Mouse (Mus musculus): ENCODE data around the gene Sh3kbp1. TPM values are rescaled to one million over a fixed set of nuclear protein-coding genes. Genes with fewer than 3 reads are reported as not detected.

Sh3kbp1 gene
- total and polyA plus RNA-seq, 2 experiments from 2014 or later: 43.4 to 45.5 TPM

- Histone ChIP-seq H3K4me2 (ENCODE audit: low read depth, low read length) (no peak overlapping the region), H3K9ac (replicated peaks; ENCODE audit: low read length) (no peak overlapping the region), H3K4me3 (ENCODE audit: low read length) (no peak overlapping the region), H3K27me3 (ENCODE audit: insufficient read depth, low read length) (no peaks in the 10 kb centered on the region), H3K9me3 (ENCODE audit: low read length) (no peaks in the 10 kb centered on the region), H3K36me3 (ENCODE audit: insufficient read depth, low read length) (no peaks in the 10 kb centered on the region), H3K27ac (no peak overlapping the region), H3K4me1 (ENCODE audit: insufficient read depth, low read length) (no peaks in the 10 kb centered on the region)
- WGBS: 70% methylated on average over 5 of the region's 5 CpGs
- no peak for ATAC-seq
- TF ChIP-seq CTCF (IDR thresholded peaks at IDR 0.05; ENCODE audit: low read depth): no peak
- no peak for DNase-seq (ENCODE audit: low spot score)
Measured at GRCm38 (mm10) chrX:159928165-159928564, 301.1 kb downstream of the Sh3kbp1 start.

DNA sequence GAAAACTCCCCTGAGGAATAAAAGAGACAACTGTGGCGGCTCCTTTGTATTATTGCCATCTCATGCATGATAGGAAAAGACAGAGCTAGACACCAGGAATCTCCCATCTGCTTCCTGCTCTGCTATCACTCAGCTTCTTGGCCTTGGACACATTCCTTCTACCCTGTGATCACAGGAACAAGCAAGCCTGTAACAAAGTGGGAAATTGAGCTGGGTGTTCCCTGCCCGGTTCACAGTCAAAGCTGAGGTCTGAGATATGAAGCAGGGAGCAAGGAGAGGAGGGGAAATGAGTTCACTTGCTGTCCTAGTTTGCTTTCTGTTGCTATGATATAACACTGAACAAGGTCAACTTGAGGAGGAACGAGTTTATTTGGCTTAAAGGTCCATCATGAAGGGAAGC, 301.8 kb downstream of the Sh3kbp1 start:
- TF ChIP-seq CTCF (IDR thresholded peaks at IDR 0.05; ENCODE audit: low read depth): no peak
- 47% methylated on average over 3 of the region's 3 CpGs for WGBS

GRCm38 (mm10) chrX:159932027-159932426, 305.0 kb downstream of the Sh3kbp1 start:
- Histone ChIP-seq H3K4me3 (ENCODE audit: low read length) (no peak overlapping the region), H3K36me3 (ENCODE audit: insufficient read depth, low read length) (no peaks in the 10 kb centered on the region), H3K9ac (replicated peaks; ENCODE audit: low read length) (no peak overlapping the region), H3K9me3 (ENCODE audit: low read length) (no peaks in the 10 kb centered on the region), H3K27ac (no peak overlapping the region), H3K4me2 (ENCODE audit: low read depth, low read length) (no peak overlapping the region), H3K4me1 (ENCODE audit: insufficient read depth, low read length) (no peaks in the 10 kb centered on the region), H3K27me3 (ENCODE audit: insufficient read depth, low read length) (no peaks in the 10 kb centered on the region)
- ATAC-seq (no peak), DNase-seq (ENCODE audit: low spot score) (no peak)
- WGBS: 83% methylated on average over 1 of the region's 1 CpGs
- TF ChIP-seq CTCF (IDR thresholded peaks at IDR 0.05; ENCODE audit: low read depth): no peak

More for the DNA sequence above, 301.8 kb downstream of the Sh3kbp1 start:
- no peaks in the 10 kb centered on the region for H3K9me3 ChIP-seq (ENCODE audit: low read length)
- no peak for DNase-seq (ENCODE audit: low spot score)
- H3K4me1 ChIP-seq (ENCODE audit: insufficient read depth, low read length): no peaks in the 10 kb centered on the region
- no peaks in the 10 kb centered on the region for H3K27me3 ChIP-seq (ENCODE audit: insufficient read depth, low read length)
- H3K9ac ChIP-seq (replicated peaks; ENCODE audit: low read length): no peak overlapping the region
- H3K4me2 ChIP-seq (ENCODE audit: low read depth, low read length): no peak overlapping the region
- no peak overlapping the region for H3K4me3 ChIP-seq (ENCODE audit: low read length)
- H3K27ac ChIP-seq: no peak overlapping the region
- H3K36me3 ChIP-seq (ENCODE audit: insufficient read depth, low read length): no peaks in the 10 kb centered on the region
- no peak for ATAC-seq

- Histone ChIP-seq H3K36me3 (ENCODE audit: insufficient read depth, low read length) (no peaks in the 10 kb centered on the region), H3K9ac (replicated peaks; ENCODE audit: low read length) (no peak overlapping the region), H3K4me2 (ENCODE audit: low read depth, low read length) (no peak overlapping the region), H3K4me1 (ENCODE audit: insufficient read depth, low read length) (no peaks in the 10 kb centered on the region), H3K9me3 (ENCODE audit: low read length) (no peaks in the 10 kb centered on the region), H3K27me3 (ENCODE audit: insufficient read depth, low read length) (no peaks in the 10 kb centered on the region), H3K4me3 (ENCODE audit: low read length) (no peak overlapping the region), H3K27ac (no peak overlapping the region)
- DNase-seq (ENCODE audit: low spot score) (no peak), ATAC-seq (no peak)
- WGBS: 82% methylated on average over 2 of the region's 2 CpGs
- no peak for TF ChIP-seq CTCF (IDR thresholded peaks at IDR 0.05; ENCODE audit: low read depth)
Measured at GRCm38 (mm10) chrX:159942569-159942968, 315.5 kb downstream of the Sh3kbp1 start.

- DNase-seq (ENCODE audit: low spot score) (no peak), ATAC-seq (no peak)
- no peak overlapping the region for H3K4me3 ChIP-seq (ENCODE audit: low read length)
- no peaks in the 10 kb centered on the region for H3K27me3 ChIP-seq (ENCODE audit: insufficient read depth, low read length)
- H3K27ac ChIP-seq: no peak overlapping the region
- 79% methylated on average over 1 of the region's 1 CpGs for WGBS
- H3K4me2 ChIP-seq (ENCODE audit: low read depth, low read length): no peak overlapping the region
- no peak overlapping the region for H3K9ac ChIP-seq (replicated peaks; ENCODE audit: low read length)
- no peaks in the 10 kb centered on the region for H3K4me1 ChIP-seq (ENCODE audit: insufficient read depth, low read length)
- no peak for TF ChIP-seq CTCF (IDR thresholded peaks at IDR 0.05; ENCODE audit: low read depth)
- no peaks in the 10 kb centered on the region for H3K9me3 ChIP-seq (ENCODE audit: low read length)
- H3K36me3 ChIP-seq (ENCODE audit: insufficient read depth, low read length): no peaks in the 10 kb centered on the region
Measured at GRCm38 (mm10) chrX:159943586-159943985, 316.5 kb downstream of the Sh3kbp1 start.

- Histone ChIP-seq H3K9ac (replicated peaks; ENCODE audit: low read length) (no peak overlapping the region), H3K27me3 (ENCODE audit: insufficient read depth, low read length) (no peaks in the 10 kb centered on the region), H3K27ac (no peak overlapping the region), H3K4me2 (ENCODE audit: low read depth, low read length) (no peak overlapping the region), H3K4me1 (ENCODE audit: insufficient read depth, low read length) (no peaks in the 10 kb centered on the region), H3K9me3 (ENCODE audit: low read length) (no peaks in the 10 kb centered on the region), H3K4me3 (ENCODE audit: low read length) (no peak overlapping the region), H3K36me3 (ENCODE audit: insufficient read depth, low read length) (no peaks in the 10 kb centered on the region)
- no peak for TF ChIP-seq CTCF (IDR thresholded peaks at IDR 0.05; ENCODE audit: low read depth)
- DNase-seq (ENCODE audit: low spot score) (peak; percentile 17), ATAC-seq (no peak)
- 68% methylated on average over 7 of the region's 7 CpGs for WGBS
Measured at GRCm38 (mm10) chrX:159953546-159954429, 326.7 kb downstream of the Sh3kbp1 start.

- no peaks in the 10 kb centered on the region for H3K4me1 ChIP-seq (ENCODE audit: insufficient read depth, low read length)
- no peaks in the 10 kb centered on the region for H3K9me3 ChIP-seq (ENCODE audit: low read length)
- ATAC-seq (peak; percentile 89), DNase-seq (ENCODE audit: low spot score) (peak; percentile 74)
- no peak overlapping the region for H3K9ac ChIP-seq (replicated peaks; ENCODE audit: low read length)
- no peak for TF ChIP-seq CTCF (IDR thresholded peaks at IDR 0.05; ENCODE audit: low read depth)
- H3K27me3 ChIP-seq (ENCODE audit: insufficient read depth, low read length): no peaks in the 10 kb centered on the region
- 60% methylated on average over 4 of the region's 4 CpGs for WGBS
- no peaks in the 10 kb centered on the region for H3K36me3 ChIP-seq (ENCODE audit: insufficient read depth, low read length)
- H3K27ac ChIP-seq: no peak overlapping the region
- H3K4me3 ChIP-seq (ENCODE audit: low read length): no peak overlapping the region
- H3K4me2 ChIP-seq (ENCODE audit: low read depth, low read length): no peak overlapping the region
Measured at GRCm38 (mm10) chrX:159954430-159954779, 327.3 kb downstream of the Sh3kbp1 start.
